Mouse (Mus musculus) kidney, embryonic 15.5 days (tissue): ENCODE measurements around the gene Nudt12. TPM values are rescaled to one million over a fixed set of nuclear protein-coding genes. Genes with fewer than 3 reads are reported as not detected.

Experiments
- ATAC-seq: fragments of 200-750 bp; cut with Nextera tagmentation; replicated peaks from 2 replicates; pipeline ENCODE4 v1.8.0; 2017; ENCODE audit warnings: moderate TSS enrichment; ENCODE audit not compliant: low FRiP score
- H3K27ac ChIP-seq: fragments of 300-500 bp; sonication (generic); 2 replicates; pipeline ENCODE4 v1.5.1; 2015; ENCODE audit warnings: mild to moderate bottlenecking, inconsistent platforms
- H3K27me3 ChIP-seq: fragments of 300-500 bp; sonication (generic); 2 replicates; pipeline ENCODE4 v1.6.1; 2015; ENCODE audit warnings: inconsistent platforms
- H3K36me3 ChIP-seq: fragments of 300-500 bp; sonication (generic); 2 replicates; pipeline ENCODE4 v1.6.1; 2015; ENCODE audit warnings: inconsistent platforms
- H3K4me1 ChIP-seq: fragments of 300-500 bp; sonication (generic); 2 replicates; pipeline ENCODE4 v1.6.1; 2015; ENCODE audit warnings: inconsistent platforms
- H3K4me2 ChIP-seq: fragments of 300-500 bp; sonication (generic); 2 replicates; pipeline ENCODE4 v1.6.1; 2015; ENCODE audit warnings: moderate library complexity, mild to moderate bottlenecking, inconsistent platforms
- H3K4me3 ChIP-seq: fragments of 300-500 bp; sonication (generic); replicated peaks from 2 replicates; pipeline ENCODE4 v1.5.1; 2015; ENCODE audit warnings: mild to moderate bottlenecking, inconsistent platforms
- H3K9ac ChIP-seq: fragments of 300-500 bp; sonication (generic); 2 replicates; pipeline ENCODE4 v1.6.1; 2015; ENCODE audit warnings: mild to moderate bottlenecking, inconsistent platforms
- H3K9me3 ChIP-seq: fragments of 300-500 bp; sonication (generic); replicated peaks from 2 replicates; pipeline ENCODE4 v1.6.1; 2016; ENCODE audit warnings: inconsistent platforms
- WGBS: fragments of 180-500 bp; shearing (Covaris S2); methylation state at CpG from one replicate; pipeline ENCODE4 v1.1.7; 2015; ENCODE audit warnings: mixed read lengths; 5-methylcytosine and 5-hydroxymethylcytosine counted together
- polyA plus RNA-seq: library from polyadenylated mRNA; unstranded; fragments of >200 nt; fragmentation: Nextera tagmentation; extraction: Ambion mirVana; gene quantifications from 2 replicates; pipeline ENCODE4 v1.2.1, GENCODE M21; 2015

Nudt12 gene
- polyA plus RNA-seq, 1 experiment from 2014 or later = 9.5 TPM

DNA sequence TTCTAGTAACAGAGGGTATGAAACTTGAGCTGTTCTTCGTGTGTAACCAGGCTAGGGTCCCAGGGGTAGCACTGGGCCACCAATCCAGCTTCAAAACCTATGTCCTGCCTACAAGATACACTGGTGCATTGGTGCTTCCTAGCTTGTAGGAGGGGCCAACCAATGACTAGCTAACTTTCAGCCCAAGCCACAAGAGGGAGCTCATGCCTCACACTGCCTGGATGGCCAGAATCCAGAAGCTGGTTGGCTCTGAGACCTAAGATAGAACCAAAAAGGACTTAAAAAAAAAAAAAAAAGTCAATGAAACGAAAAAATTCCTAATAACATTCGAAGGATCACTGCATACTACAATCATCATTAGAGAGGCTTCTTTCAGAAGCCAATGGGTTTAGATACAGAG lies 53.3 kb downstream of the Nudt12 start:
- no peaks in the 10 kb centered on the region for H3K27me3 ChIP-seq
- H3K4me1 ChIP-seq = no peaks in the 10 kb centered on the region
- no peaks in the 10 kb centered on the region for H3K36me3 ChIP-seq
- no peak overlapping the region for H3K4me3 ChIP-seq
- no peak overlapping the region for H3K27ac ChIP-seq
- H3K4me2 ChIP-seq = no peak overlapping the region
- H3K9ac ChIP-seq = no peak overlapping the region
- 36% methylated on average over 3 of the region's 3 CpGs for WGBS
- no peak for ATAC-seq
- no peaks in the 10 kb centered on the region for H3K9me3 ChIP-seq

DNA sequence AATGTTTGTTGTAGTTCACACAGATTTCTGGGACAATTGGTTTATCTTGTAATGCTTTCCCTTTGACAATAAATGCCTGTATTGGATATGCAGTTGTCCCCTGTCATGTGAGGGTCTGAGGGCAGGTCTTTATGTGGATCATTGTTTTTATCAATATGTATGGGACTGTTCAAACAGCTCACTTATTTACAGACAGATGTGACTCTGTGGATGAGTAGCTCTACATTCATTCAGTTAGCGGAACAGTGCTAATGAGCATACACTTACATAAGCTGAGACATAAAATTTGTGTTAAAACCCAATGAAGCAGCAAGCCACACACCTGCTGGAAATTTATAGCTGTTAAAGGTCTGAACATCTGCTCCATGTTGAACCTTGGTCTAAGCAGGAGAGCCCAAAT lies 56.1 kb downstream of the Nudt12 start:
- H3K4me3 ChIP-seq = no peak overlapping the region
- no peaks in the 10 kb centered on the region for H3K4me1 ChIP-seq
- no peaks in the 10 kb centered on the region for H3K27me3 ChIP-seq
- H3K4me2 ChIP-seq = no peak overlapping the region
- no peak overlapping the region for H3K9ac ChIP-seq
- no peaks in the 10 kb centered on the region for H3K36me3 ChIP-seq
- no peaks in the 10 kb centered on the region for H3K9me3 ChIP-seq
- no peak for ATAC-seq
- no peak overlapping the region for H3K27ac ChIP-seq
- 57% methylated on average over 1 of the region's 1 CpGs for WGBS

Other genes starting within 250 kb of the Nudt12 start
- not detected in 2 replicates for gene Pdzph1, start 22.0 kb downstream of the Nudt12 start, polyA plus RNA-seq